Mouse (Mus musculus): ENCODE measurements around the gene Cmss1.

DNA sequence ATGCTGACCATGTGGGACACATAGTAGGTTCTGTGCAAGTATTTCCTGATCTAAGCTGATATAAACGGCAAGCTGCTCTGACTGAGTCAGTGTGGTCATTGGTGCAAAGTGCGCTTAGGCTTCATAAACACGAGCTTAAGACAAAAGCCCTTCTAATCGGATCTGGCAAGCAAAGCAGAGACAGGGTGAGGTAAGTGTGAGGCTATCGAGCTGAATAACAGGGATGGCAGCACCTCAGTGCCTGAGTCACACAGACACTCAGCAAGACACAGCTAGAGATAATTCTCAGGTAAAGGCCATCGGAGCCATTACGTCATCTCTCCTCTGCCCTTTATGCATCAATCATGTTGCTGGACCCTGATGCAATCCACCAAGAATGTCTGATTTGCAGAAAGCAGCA, 153.7 kb downstream of the Cmss1 start:
- TF ChIP-seq POLR2A (IDR thresholded peaks at IDR 0.05; ENCODE audit: insufficient read depth, low read length), result no peak
- TF ChIP-seq CTCF (IDR thresholded peaks at IDR 0.05; ENCODE audit: low read depth, low read length), result no peak
- TF ChIP-seq EP300 (IDR thresholded peaks at IDR 0.05; ENCODE audit: insufficient read depth, low read depth, low read length), result no peak

All from ES-Bruce4 (cell line).